Mouse (Mus musculus) C2C12 (cell line): ENCODE data around the gene Myoc. TPM values are rescaled to one million over a fixed set of nuclear protein-coding genes. Genes with fewer than 3 reads are reported as not detected.

Source experiments
- H3K27me3 ChIP-seq: one replicate; pipeline ENCODE4 v1.6.1; 2011; ENCODE audit not compliant: control insufficient read depth, insufficient read depth, insufficient read length
- H3K36me3 ChIP-seq: one replicate; pipeline ENCODE4 v1.6.1; 2011; ENCODE audit not compliant: control insufficient read depth, insufficient read depth
- H3K4me3 ChIP-seq: one replicate; pipeline ENCODE4 v1.5.1; 2011; ENCODE audit warnings: mild to moderate bottlenecking, control low read depth; ENCODE audit not compliant: poor library complexity, insufficient read depth, severe bottlenecking
- H3K79me2 ChIP-seq: one replicate; pipeline ENCODE4 v1.6.1; 2011; ENCODE audit not compliant: control insufficient read depth, insufficient read depth
- H3K79me3 ChIP-seq: one replicate; pipeline ENCODE4 v1.6.1; 2011; ENCODE audit warnings: low read depth, control low read depth
- H3ac ChIP-seq: one replicate; pipeline ENCODE3; 2011; ENCODE audit warnings: low read depth; ENCODE audit not compliant: control insufficient read depth, insufficient read length
- CEBPB ChIP-seq: IDR thresholded peaks from one replicate; pipeline ENCODE4 v1.6.1; 2011; ENCODE audit warnings: low read depth, mild to moderate bottlenecking, control low read depth, moderate library complexity
- CTCF ChIP-seq: IDR thresholded peaks from one replicate; pipeline ENCODE4 v1.5.1; 2011; ENCODE audit not compliant: control insufficient read depth, insufficient read depth, insufficient read length
- FOSL1 ChIP-seq: IDR thresholded peaks from one replicate; pipeline ENCODE4 v1.8.0; 2011; ENCODE audit warnings: mild to moderate bottlenecking, low read length; ENCODE audit not compliant: poor library complexity, insufficient read depth, severe bottlenecking
- MAX ChIP-seq: IDR thresholded peaks from one replicate; pipeline ENCODE4 v1.6.1; 2011; ENCODE audit warnings: mild to moderate bottlenecking, control low read depth
- MYOD1 ChIP-seq: IDR thresholded peaks from one replicate; pipeline ENCODE4 v1.6.1; 2011; ENCODE audit warnings: low read depth; ENCODE audit not compliant: control insufficient read depth, insufficient read length
- MYOG ChIP-seq: IDR thresholded peaks from one replicate; pipeline ENCODE4 v1.6.1; 2011; ENCODE audit not compliant: control insufficient read depth, insufficient read length; ENCODE audit errors: extremely low read depth
- USF1 ChIP-seq: IDR thresholded peaks from one replicate; pipeline ENCODE4 v1.6.1; 2011; ENCODE audit warnings: low read depth, mild to moderate bottlenecking, control low read depth, moderate library complexity
- polyA plus RNA-seq: library from polyadenylated mRNA; unstranded; fragments of >200 nt; fragmentation: generic; extraction: Trizol; gene quantifications from one replicate; pipeline ENCODE4 v1.2.1, GENCODE M21; 2012; ENCODE audit warnings: missing spikeins

Myoc gene
- polyA plus RNA-seq, 1 experiment, result not detected

- TF ChIP-seq FOSL1, result no peak
- no peak for TF ChIP-seq MYOD1
- no peak for TF ChIP-seq MYOG
- TF ChIP-seq MAX, result no peak
- TF ChIP-seq CTCF, result no peak
- TF ChIP-seq CEBPB, result no peak
- no peak for TF ChIP-seq USF1
- H3K27me3 ChIP-seq, result peaks cover 13% of the 10 kb centered on the region
These were observed 3.6 kb downstream of the Myoc start for GRCm38 (mm10) chr1:162642591-162642990.

DNA sequence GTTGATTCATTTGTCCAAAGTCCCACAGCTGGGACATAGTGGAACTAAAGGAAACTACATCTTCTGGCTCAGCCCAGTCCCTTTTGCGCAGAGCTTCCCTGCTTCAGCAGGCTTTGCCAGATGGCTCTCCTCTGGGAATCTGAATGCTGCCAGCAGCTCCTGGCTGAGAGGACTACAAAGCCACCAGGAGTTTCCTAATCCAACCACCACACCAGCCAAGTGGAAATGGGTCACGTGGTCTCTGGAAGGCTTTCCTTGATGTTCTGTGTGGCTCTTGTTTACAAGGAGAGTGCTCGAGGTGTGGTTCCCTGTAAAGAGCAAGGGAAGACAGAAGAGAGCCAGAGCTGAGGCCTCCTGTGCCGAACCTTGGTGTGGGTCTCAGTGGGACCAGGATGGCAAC, 4.8 kb downstream of the Myoc start:
- H3ac ChIP-seq, result no peak overlapping the region
- no peaks in the 10 kb centered on the region for H3K79me3 ChIP-seq
- no peak overlapping the region for H3K4me3 ChIP-seq
- no peak for TF ChIP-seq CTCF
- TF ChIP-seq MAX, result no peak
- no peak for TF ChIP-seq MYOD1
- no peak for TF ChIP-seq CEBPB
- TF ChIP-seq USF1, result peak; percentile 70
- TF ChIP-seq MYOG, result no peak
- TF ChIP-seq FOSL1, result no peak
- H3K27me3 ChIP-seq, result peaks cover 11% of the 10 kb centered on the region
- no peaks in the 10 kb centered on the region for H3K36me3 ChIP-seq
- H3K79me2 ChIP-seq, result no peaks in the 10 kb centered on the region

More at GRCm38 (mm10) chr1:162642591-162642990, 3.6 kb downstream of the Myoc start:
- Histone ChIP-seq H3K36me3 (no peaks in the 10 kb centered on the region), H3K4me3 (no peak overlapping the region), H3K79me3 (no peaks in the 10 kb centered on the region), H3K79me2 (no peaks in the 10 kb centered on the region), H3ac (no peak overlapping the region)

DNA sequence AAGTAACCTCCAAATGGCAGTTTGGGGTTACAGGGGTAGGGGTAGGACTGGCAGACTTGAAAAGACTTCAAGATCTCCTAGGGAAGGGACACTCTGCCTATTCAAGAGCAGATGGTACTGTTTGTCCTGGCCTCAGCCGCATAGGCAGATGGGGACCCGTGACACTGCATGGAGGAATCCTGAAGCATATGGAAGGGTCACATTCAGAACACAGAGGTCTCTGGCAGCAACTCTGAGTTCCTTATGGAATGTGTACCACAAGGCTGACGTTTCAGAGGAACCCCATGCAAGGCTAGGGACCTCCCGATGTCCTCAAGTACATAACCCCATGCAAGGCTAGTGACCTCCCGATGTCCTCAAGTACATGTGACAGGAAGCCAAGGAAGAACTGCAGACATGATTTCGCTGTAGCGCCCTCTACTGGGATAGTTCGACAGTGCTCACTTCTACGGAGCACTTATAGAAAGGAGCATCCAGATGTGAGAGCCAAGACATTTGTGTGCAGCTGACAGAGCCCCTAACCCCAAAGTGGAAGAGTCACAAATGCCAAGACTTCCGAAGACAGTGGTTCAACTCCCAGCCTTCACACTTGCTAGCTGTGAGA, 7.2 kb downstream of the Myoc start:
- H3K36me3 ChIP-seq, result no peaks in the 10 kb centered on the region
- H3K27me3 ChIP-seq, result peaks cover 5% of the 10 kb centered on the region
- H3K79me2 ChIP-seq, result no peaks in the 10 kb centered on the region
- TF ChIP-seq CTCF (no peak), FOSL1 (no peak), USF1 (no peak), MAX (no peak), CEBPB (no peak), MYOD1 (no peak), MYOG (no peak)
- H3K4me3 ChIP-seq, result no peak overlapping the region
- H3ac ChIP-seq, result no peak overlapping the region
- no peaks in the 10 kb centered on the region for H3K79me3 ChIP-seq

DNA sequence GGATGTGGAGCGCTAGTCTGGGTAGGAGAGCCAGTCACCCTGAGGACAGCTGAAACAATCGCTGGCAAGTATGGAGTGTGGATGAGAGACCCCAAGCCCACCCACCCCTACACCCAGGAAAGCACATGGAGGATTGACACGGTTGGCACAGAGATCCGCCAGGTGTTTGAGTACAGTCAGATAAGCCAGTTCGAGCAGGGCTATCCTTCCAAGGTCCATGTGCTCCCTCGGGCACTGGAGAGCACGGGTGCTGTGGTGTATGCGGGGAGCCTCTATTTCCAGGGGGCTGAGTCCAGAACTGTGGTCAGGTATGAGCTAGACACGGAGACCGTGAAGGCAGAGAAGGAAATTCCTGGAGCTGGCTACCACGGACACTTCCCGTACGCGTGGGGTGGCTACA, 9.5 kb downstream of the Myoc start:
- H3K79me3 ChIP-seq, result no peaks in the 10 kb centered on the region
- H3K79me2 ChIP-seq, result no peaks in the 10 kb centered on the region
- TF ChIP-seq MAX (no peak), MYOG (no peak), CTCF (no peak), FOSL1 (no peak), CEBPB (no peak), USF1 (no peak), MYOD1 (no peak)

GRCm38 (mm10) chr1:162658119-162658518, 19.2 kb downstream of the Myoc start, which contains the start of gene Myocos:
Myocos (minus strand) TSS chr1:162658219.
- Histone ChIP-seq H3K79me3 (no peaks in the 10 kb centered on the region), H3K4me3 (no peak within 1 kb of the TSS), H3ac (no peak within 1 kb of the TSS), H3K27me3 (no peaks in the 10 kb centered on the region), H3K79me2 (no peaks in the 10 kb centered on the region), H3K36me3 (no peaks in the 10 kb centered on the region)
- no peak for TF ChIP-seq CEBPB

More for the DNA sequence above, 9.5 kb downstream of the Myoc start:
- peaks cover 5% of the 10 kb centered on the region for H3K27me3 ChIP-seq
- no peak overlapping the region for H3ac ChIP-seq
- H3K36me3 ChIP-seq, result no peaks in the 10 kb centered on the region
- no peak overlapping the region for H3K4me3 ChIP-seq

DNA sequence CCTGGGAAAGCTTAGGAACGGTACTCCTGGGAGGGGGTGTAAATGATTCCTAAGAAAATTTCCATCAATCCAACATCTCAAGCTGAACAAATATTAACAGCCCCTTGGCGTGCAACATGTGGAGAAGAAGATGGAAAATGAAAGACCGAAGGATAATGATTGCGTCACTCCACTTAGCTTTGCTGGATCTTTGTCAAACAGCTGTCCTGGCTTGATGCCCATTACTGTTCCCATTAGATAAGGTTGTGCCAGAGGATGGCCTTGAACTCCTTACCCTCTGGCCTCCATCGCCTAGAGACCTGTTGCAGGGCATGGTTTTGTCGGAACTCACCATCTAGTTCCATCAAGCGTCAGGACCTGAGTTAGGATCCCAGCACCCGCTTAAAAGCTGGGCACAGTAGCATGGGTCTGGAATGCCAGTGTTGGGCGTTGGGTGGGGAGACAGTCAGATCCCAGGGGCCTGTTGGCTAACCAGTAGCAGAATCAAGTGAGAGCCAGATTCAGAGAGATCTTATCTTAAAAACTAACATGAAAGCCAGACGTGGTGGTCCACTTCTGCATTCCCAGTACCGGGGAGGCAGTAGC, 21.4 kb downstream of the Myoc start:
- H3K36me3 ChIP-seq, result no peaks in the 10 kb centered on the region
- H3K27me3 ChIP-seq, result no peaks in the 10 kb centered on the region
- no peak overlapping the region for H3ac ChIP-seq
- peak; percentile 52 for TF ChIP-seq CEBPB
- no peak for TF ChIP-seq FOSL1
- H3K79me2 ChIP-seq, result no peaks in the 10 kb centered on the region
- no peak overlapping the region for H3K4me3 ChIP-seq
- H3K79me3 ChIP-seq, result no peaks in the 10 kb centered on the region
